Mouse (Mus musculus) megakaryocyte progenitor cell, adult 5-6 weeks (primary cell): ENCODE results near the gene Hjurp. TPM values are rescaled to one million over a fixed set of nuclear protein-coding genes. Genes with fewer than 3 reads are reported as not detected.

ENCODE experiments used
- total RNA-seq, 2 experiments: library from RNA; stranded (forward) in 1 of 2; stranded (reverse) in 1 of 2; fragments of 157-497, 149-512 nt in 1 of 2; fragments of 200-1000 nt in 1 of 2; gene quantifications; 2 replicates each; pipeline versions ENCODE4 v1.2.3 to v1.2.4; 2015 to 2017

Hjurp gene
- total RNA-seq, 2 experiments from 2014 or later = 104 to 156 TPM

Other genes starting within 250 kb of the Hjurp start
- gene Ugt1a10, start 222.2 kb downstream of the Hjurp start, total RNA-seq (2015) = not detected in 2 replicates
- gene Ugt1a10, start 222.2 kb downstream of the Hjurp start, total RNA-seq (2017) = not detected in 2 replicates
- gene Ugt1a9, start 206.8 kb downstream of the Hjurp start, total RNA-seq (2015) = not detected in 2 replicates
- not detected in 2 replicates for gene Ugt1a9, start 206.8 kb downstream of the Hjurp start, total RNA-seq (2017)
- not detected in 2 replicates for gene Ugt1a8, start 189.8 kb downstream of the Hjurp start, total RNA-seq (2015)
- not detected in 2 replicates for gene Ugt1a8, start 189.8 kb downstream of the Hjurp start, total RNA-seq (2017)
- gene Ugt1a7c, start 182.6 kb downstream of the Hjurp start, total RNA-seq (2015) = 24.0 and 29.5 TPM in 2 replicates
- gene Ugt1a7c, start 182.6 kb downstream of the Hjurp start, total RNA-seq (2017) = 37.6 and 47.2 TPM in 2 replicates
- 0.91 and 1.0 TPM in 2 replicates for gene Ugt1a6b, start 174.4 kb downstream of the Hjurp start, total RNA-seq (2015)
- 0.87 and 1.6 TPM in 2 replicates for gene Ugt1a6b, start 174.4 kb downstream of the Hjurp start, total RNA-seq (2017)
- 2.6 and 2.7 TPM in 2 replicates for gene Ugt1a6a, start 142.8 kb downstream of the Hjurp start, total RNA-seq (2015)
- 0.71 and 2.0 TPM in 2 replicates for gene Ugt1a6a, start 142.8 kb downstream of the Hjurp start, total RNA-seq (2017)
- 1.0 and 2.5 TPM in 2 replicates for gene Ugt1a5, start 111.6 kb downstream of the Hjurp start, total RNA-seq (2015)
- 0.81 TPM in 1 of 2 replicates, not detected in the other for gene Ugt1a5, start 111.6 kb downstream of the Hjurp start, total RNA-seq (2017)
- 0.42 and 1.1 TPM in 2 replicates for gene Ugt1a2, start 77.0 kb downstream of the Hjurp start, total RNA-seq (2015)
- gene Ugt1a2, start 77.0 kb downstream of the Hjurp start, total RNA-seq (2017) = 0.57 TPM in 1 of 2 replicates, not detected in the other
- 0.68 and 2.4 TPM in 2 replicates for gene Dnajb3, start 71.9 kb downstream of the Hjurp start, total RNA-seq (2015)
- gene Dnajb3, start 71.9 kb downstream of the Hjurp start, total RNA-seq (2017) = 0.17 and 1.2 TPM in 2 replicates
- 0.39 and 0.83 TPM in 2 replicates for gene Ugt1a1, start 65.7 kb downstream of the Hjurp start, total RNA-seq (2015)
- gene Ugt1a1, start 65.7 kb downstream of the Hjurp start, total RNA-seq (2017) = 0.14 and 0.83 TPM in 2 replicates
- 0.39 and 1.1 TPM in 2 replicates for gene Mroh2a, start 50.6 kb downstream of the Hjurp start, total RNA-seq (2015)
- gene Mroh2a, start 50.6 kb downstream of the Hjurp start, total RNA-seq (2017) = 0.10 and 0.17 TPM in 2 replicates
- not detected in 2 replicates for gene Trpm8, start within 50 bp of the Hjurp start, total RNA-seq (2015)
- gene Trpm8, start within 50 bp of the Hjurp start, total RNA-seq (2017) = not detected in 2 replicates
- gene Spp2, start 129.3 kb upstream of the Hjurp start, total RNA-seq (2015) = not detected in 2 replicates
- not detected in 2 replicates for gene Spp2, start 129.3 kb upstream of the Hjurp start, total RNA-seq (2017)
- gene Glrp1, start 232.4 kb upstream of the Hjurp start, total RNA-seq (2015) = 1.8 and 3.0 TPM in 2 replicates
- gene Glrp1, start 232.4 kb upstream of the Hjurp start, total RNA-seq (2017) = 1.3 TPM in 2 replicates